Mouse (Mus musculus) hindbrain, embryonic 13.5 days (tissue): ENCODE results near the gene Hcfc1. TPM values are rescaled to one million over a fixed set of nuclear protein-coding genes. Genes with fewer than 3 reads are reported as not detected.

Source experiments
- ATAC-seq: fragments of 200-750 bp; cut with Nextera tagmentation; 2 replicates; pipeline ENCODE4 v1.8.0; 2017; ENCODE audit warnings: moderate TSS enrichment; ENCODE audit not compliant: low FRiP score
- H3K27ac ChIP-seq: fragments of 300-500 bp; sonication (generic); 2 replicates; pipeline ENCODE4 v1.5.1; 2015; ENCODE audit warnings: inconsistent platforms, mild to moderate bottlenecking, moderate library complexity
- H3K27me3 ChIP-seq: fragments of 300-500 bp; sonication (generic); 2 replicates; pipeline ENCODE4 v1.6.1; 2015; ENCODE audit warnings: mild to moderate bottlenecking, inconsistent platforms
- H3K36me3 ChIP-seq: fragments of 300-500 bp; sonication (generic); 2 replicates; pipeline ENCODE4 v1.6.1; 2015; ENCODE audit warnings: mild to moderate bottlenecking, inconsistent platforms
- H3K4me1 ChIP-seq: fragments of 300-500 bp; sonication (generic); replicated peaks from 2 replicates; pipeline ENCODE4 v1.6.1; 2015; ENCODE audit warnings: inconsistent platforms
- H3K4me2 ChIP-seq: fragments of 300-500 bp; sonication (generic); 2 replicates; pipeline ENCODE4 v1.6.1; 2015; ENCODE audit warnings: inconsistent platforms, mild to moderate bottlenecking, moderate library complexity
- H3K4me3 ChIP-seq: fragments of 300-500 bp; sonication (generic); 2 replicates; pipeline ENCODE4 v1.5.1; 2015; ENCODE audit warnings: mild to moderate bottlenecking, inconsistent platforms
- H3K9ac ChIP-seq: fragments of 300-500 bp; sonication (generic); 2 replicates; pipeline ENCODE4 v1.6.1; 2015; ENCODE audit warnings: mild to moderate bottlenecking, inconsistent platforms
- H3K9me3 ChIP-seq: fragments of 300-500 bp; sonication (generic); 2 replicates; pipeline ENCODE4 v1.6.1; 2016; ENCODE audit warnings: inconsistent platforms
- WGBS: fragments of 180-500 bp; shearing (Covaris S2); methylation state at CpG from one replicate; pipeline ENCODE4 v1.1.7; 2015; 5-methylcytosine and 5-hydroxymethylcytosine counted together
- polyA plus RNA-seq: library from polyadenylated mRNA; unstranded; fragments of >200 nt; fragmentation: Nextera tagmentation; extraction: Ambion mirVana; gene quantifications from 2 replicates; pipeline ENCODE4 v1.2.1, GENCODE M21; 2015

Gene Hcfc1
- polyA plus RNA-seq, 1 experiment from 2014 or later = 50.8 TPM

- Histone ChIP-seq H3K27ac (no peak within 1 kb of the TSS), H3K36me3 (no peaks in the 10 kb centered on the region), H3K4me3 (no peak within 1 kb of the TSS), H3K9ac (no peak within 1 kb of the TSS), H3K9me3 (no peaks in the 10 kb centered on the region), H3K27me3 (no peaks in the 10 kb centered on the region), H3K4me1 (no peaks in the 10 kb centered on the region), H3K4me2 (no peak within 1 kb of the TSS)
- ATAC-seq = no peak
- 25% methylated on average over 2 of the region's 2 CpGs for WGBS
These were observed 70.4 kb downstream of the Hcfc1 start, which contains the start of gene L1cam for GRCm38 (mm10) chrX:73895719-73896118. TSS of gene L1cam (minus strand) at chrX:73896105.

DNA sequence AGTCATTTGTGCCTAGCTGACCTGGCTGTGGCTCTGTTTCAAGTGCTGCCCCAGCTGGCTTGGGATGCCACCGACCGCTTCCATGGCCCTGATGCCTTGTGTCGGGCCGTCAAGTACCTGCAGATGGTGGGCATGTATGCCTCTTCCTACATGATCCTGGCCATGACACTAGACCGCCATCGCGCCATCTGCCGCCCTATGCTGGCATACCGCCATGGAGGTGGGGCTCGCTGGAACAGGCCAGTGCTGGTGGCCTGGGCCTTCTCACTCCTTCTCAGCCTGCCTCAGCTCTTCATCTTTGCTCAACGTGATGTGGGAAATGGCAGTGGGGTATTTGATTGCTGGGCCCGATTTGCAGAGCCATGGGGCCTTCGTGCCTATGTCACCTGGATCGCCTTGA, 73.3 kb downstream of the Hcfc1 start:
- H3K4me2 ChIP-seq = no peak overlapping the region
- H3K27ac ChIP-seq = no peak overlapping the region
- ATAC-seq = no peak
- no peaks in the 10 kb centered on the region for H3K4me1 ChIP-seq
- H3K4me3 ChIP-seq = no peak overlapping the region
- no peak overlapping the region for H3K9ac ChIP-seq
- H3K36me3 ChIP-seq = no peaks in the 10 kb centered on the region
- 95% methylated on average over 14 of the region's 14 CpGs for WGBS
- H3K9me3 ChIP-seq = no peaks in the 10 kb centered on the region
- H3K27me3 ChIP-seq = no peaks in the 10 kb centered on the region

Other genes with a start within 250 kb of the Hcfc1 start
- 11.1 and 11.2 TPM in 2 replicates for gene Abcd1, start 249.8 kb downstream of the Hcfc1 start, polyA plus RNA-seq
- gene Plxnb3, start 209.3 kb downstream of the Hcfc1 start, polyA plus RNA-seq = 0.26 and 0.29 TPM in 2 replicates
- gene Srpk3, start 192.0 kb downstream of the Hcfc1 start, polyA plus RNA-seq = 1.7 and 2.2 TPM in 2 replicates
- gene Idh3g, start 179.5 kb downstream of the Hcfc1 start, polyA plus RNA-seq = 223 and 228 TPM in 2 replicates
- 147 and 149 TPM in 2 replicates for gene Ssr4, start 179.3 kb downstream of the Hcfc1 start, polyA plus RNA-seq
- gene Pdzd4, start 141.4 kb downstream of the Hcfc1 start, polyA plus RNA-seq = 3.7 and 4.1 TPM in 2 replicates
- gene Avpr2, start 74.3 kb downstream of the Hcfc1 start, polyA plus RNA-seq = 0.09 and 0.17 TPM in 2 replicates
- 77.3 and 84.1 TPM in 2 replicates for gene L1cam, start 70.3 kb downstream of the Hcfc1 start, polyA plus RNA-seq
- gene Arhgap4, start 44.5 kb downstream of the Hcfc1 start, polyA plus RNA-seq = 3.4 and 3.8 TPM in 2 replicates
- 105 and 107 TPM in 2 replicates for gene Naa10, start 44.4 kb downstream of the Hcfc1 start, polyA plus RNA-seq
- 12.7 and 14.8 TPM in 2 replicates for gene Renbp, start 35.5 kb downstream of the Hcfc1 start, polyA plus RNA-seq
- gene Irak1, start 57.6 kb upstream of the Hcfc1 start, polyA plus RNA-seq = 38.5 and 39.7 TPM in 2 replicates
- not detected in 2 replicates for gene Opn1mw, start 161.1 kb upstream of the Hcfc1 start, polyA plus RNA-seq
- 14.0 and 14.7 TPM in 2 replicates for gene Mecp2, start 169.0 kb upstream of the Hcfc1 start, polyA plus RNA-seq
- not detected in 2 replicates for gene Tex28, start 201.5 kb upstream of the Hcfc1 start, polyA plus RNA-seq
- gene Tktl1, start 210.9 kb upstream of the Hcfc1 start, polyA plus RNA-seq = 0.13 and 0.14 TPM in 2 replicates